Mouse (Mus musculus): ENCODE data around the gene Glycam1. TPM values are rescaled to one million over a fixed set of nuclear protein-coding genes. Genes with fewer than 3 reads are reported as not detected.

Glycam1 gene
- polyA plus RNA-seq, 1 experiment from 2014 or later, result not detected

DNA sequence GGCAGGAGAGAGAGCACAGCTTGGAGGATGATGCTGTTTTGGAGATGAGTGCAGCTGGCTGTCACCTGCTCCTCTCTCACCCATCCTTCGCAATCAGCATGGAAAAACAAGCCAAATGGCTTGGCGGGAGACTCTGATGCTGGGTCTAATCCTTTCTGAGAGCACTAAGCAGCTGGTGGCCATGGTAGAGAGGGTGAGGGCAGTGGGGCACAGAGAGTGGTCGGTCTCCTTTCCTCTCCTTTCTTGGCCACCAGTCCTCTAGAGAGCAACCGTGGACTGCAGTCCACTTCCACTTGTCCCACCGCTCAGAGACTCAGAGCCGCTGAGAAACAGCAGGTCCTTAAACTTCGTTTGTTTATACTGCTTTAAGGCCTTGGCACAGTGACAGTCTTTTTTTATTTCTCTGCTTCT, 51.3 kb downstream of the Glycam1 start:
- H3K9me3 ChIP-seq (ENCODE audit: control insufficient read depth, low read length), result no peaks in the 10 kb centered on the region
- H3K4me2 ChIP-seq (ENCODE audit: low read length), result peak overlapping the region; percentile 55
- peaks cover 44% of the 10 kb centered on the region for H3K4me1 ChIP-seq (ENCODE audit: control insufficient read depth, insufficient read depth, low read length)
- 6% methylated on average over 7 of the region's 7 CpGs for WGBS
- peak overlapping the region; percentile 73 for H3K27ac ChIP-seq (replicated peaks; ENCODE audit: low read depth, low read length)
- peak; percentile 29 for ATAC-seq (ENCODE audit: low FRiP score, low TSS enrichment)
- H3K9ac ChIP-seq (replicated peaks; ENCODE audit: low read length), result no peak overlapping the region
- no peak for DNase-seq
- no peaks in the 10 kb centered on the region for H3K27me3 ChIP-seq (ENCODE audit: control insufficient read depth, insufficient read depth, low read length)
- H3K4me3 ChIP-seq (replicated peaks; ENCODE audit: low read depth, low read length), result no peak overlapping the region
- H3K36me3 ChIP-seq (ENCODE audit: control insufficient read depth, insufficient read depth, low read length), result no peaks in the 10 kb centered on the region

Other genes starting within 250 kb of the Glycam1 start
- 18.3 and 20.9 TPM in 2 replicates for gene Zfp385a, start 225.0 kb downstream of the Glycam1 start, polyA plus RNA-seq (2014; fragmentation: Nextera tagmentation; extraction: Ambion mirVana)
- gene Itga5, start 198.3 kb downstream of the Glycam1 start, polyA plus RNA-seq (2014; fragmentation: Nextera tagmentation; extraction: Ambion mirVana), result 3.5 and 6.4 TPM in 2 replicates
- gene Gtsf1, start 134.6 kb downstream of the Glycam1 start, polyA plus RNA-seq (2014; fragmentation: Nextera tagmentation; extraction: Ambion mirVana), result 0.33 TPM in 1 of 2 replicates, not detected in the other
- 0.43 TPM in 1 of 2 replicates, not detected in the other for gene Gtsf2, start 116.6 kb downstream of the Glycam1 start, polyA plus RNA-seq (2014; fragmentation: Nextera tagmentation; extraction: Ambion mirVana)
- gene Nckap1l, start 111.3 kb downstream of the Glycam1 start, polyA plus RNA-seq (2014; fragmentation: Nextera tagmentation; extraction: Ambion mirVana), result 1.0 and 2.4 TPM in 2 replicates
- gene Pde1b, start 62.0 kb downstream of the Glycam1 start, polyA plus RNA-seq (2014; fragmentation: Nextera tagmentation; extraction: Ambion mirVana), result 81.6 and 90.8 TPM in 2 replicates
- gene Ppp1r1a, start 27.1 kb downstream of the Glycam1 start, polyA plus RNA-seq (2014; fragmentation: Nextera tagmentation; extraction: Ambion mirVana), result 110 and 146 TPM in 2 replicates
- gene Mucl1, start 190.4 kb upstream of the Glycam1 start, polyA plus RNA-seq (2014; fragmentation: Nextera tagmentation; extraction: Ambion mirVana), result not detected in 2 replicates